Mouse (Mus musculus) neural tube, embryonic 13.5 days (tissue): Measurements from ENCODE around the gene Tnfrsf1a. TPM values are rescaled to one million over a fixed set of nuclear protein-coding genes. Genes with fewer than 3 reads are reported as not detected.

Experiments
- ATAC-seq: fragments of 200-750 bp; cut with Nextera tagmentation; 2 replicates; pipeline ENCODE4 v1.8.0; 2017; ENCODE audit warnings: low read depth, mild to moderate bottlenecking, moderate TSS enrichment, moderate library complexity
- H3K27ac ChIP-seq: fragments of 300-500 bp; sonication (generic); replicated peaks from 2 replicates; pipeline ENCODE4 v1.5.1; 2015; ENCODE audit warnings: moderate library complexity, mild to moderate bottlenecking, inconsistent platforms
- H3K27me3 ChIP-seq: fragments of 300-500 bp; sonication (generic); 2 replicates; pipeline ENCODE4 v1.6.1; 2015; ENCODE audit warnings: mild to moderate bottlenecking, inconsistent platforms
- H3K36me3 ChIP-seq: fragments of 300-500 bp; sonication (generic); 2 replicates; pipeline ENCODE4 v1.6.1; 2015; ENCODE audit warnings: mild to moderate bottlenecking, inconsistent platforms
- H3K4me1 ChIP-seq: fragments of 300-500 bp; sonication (generic); replicated peaks from 2 replicates; pipeline ENCODE4 v1.6.1; 2015; ENCODE audit warnings: inconsistent platforms
- H3K4me2 ChIP-seq: fragments of 300-500 bp; sonication (generic); 2 replicates; pipeline ENCODE4 v1.6.1; 2015; ENCODE audit warnings: inconsistent platforms, mild to moderate bottlenecking, moderate library complexity
- H3K4me3 ChIP-seq: fragments of 300-500 bp; sonication (generic); 2 replicates; pipeline ENCODE4 v1.5.1; 2015; ENCODE audit warnings: mild to moderate bottlenecking, inconsistent platforms
- H3K9ac ChIP-seq: fragments of 300-500 bp; sonication (generic); 2 replicates; pipeline ENCODE4 v1.6.1; 2015; ENCODE audit warnings: moderate library complexity, mild to moderate bottlenecking, inconsistent platforms
- H3K9me3 ChIP-seq: fragments of 300-500 bp; sonication (generic); 2 replicates; pipeline ENCODE4 v1.6.1; 2016; ENCODE audit warnings: inconsistent platforms
- WGBS: fragments of 180-500 bp; shearing (Covaris S2); methylation state at CpG from one replicate; pipeline ENCODE4 v1.1.7; 2015; 5-methylcytosine and 5-hydroxymethylcytosine counted together
- polyA plus RNA-seq: library from polyadenylated mRNA; unstranded; fragments of >200 nt; fragmentation: Nextera tagmentation; extraction: Ambion mirVana; gene quantifications from 2 replicates; pipeline ENCODE4 v1.2.1, GENCODE M21; 2015

Gene Tnfrsf1a
- polyA plus RNA-seq, 1 experiment from 2014 or later = 17.5 TPM

- peaks cover 32% of the 10 kb centered on the region for H3K4me1 ChIP-seq
- H3K36me3 ChIP-seq = no peaks in the 10 kb centered on the region
- H3K27ac ChIP-seq = no peak overlapping the region
- H3K4me3 ChIP-seq = no peak overlapping the region
- ATAC-seq = 0 out of 2 replicates have a peak, but pooled peaks have one; percentile 11
- H3K9ac ChIP-seq = no peak overlapping the region
- no peaks in the 10 kb centered on the region for H3K9me3 ChIP-seq
- peaks cover 68% of the 10 kb centered on the region for H3K27me3 ChIP-seq
- H3K4me2 ChIP-seq = no peak overlapping the region
- WGBS = 33% methylated on average over 16 of the region's 16 CpGs
Measured at GRCm38 (mm10) chr6:125377582-125378451, 28.7 kb downstream of the Tnfrsf1a start.

DNA sequence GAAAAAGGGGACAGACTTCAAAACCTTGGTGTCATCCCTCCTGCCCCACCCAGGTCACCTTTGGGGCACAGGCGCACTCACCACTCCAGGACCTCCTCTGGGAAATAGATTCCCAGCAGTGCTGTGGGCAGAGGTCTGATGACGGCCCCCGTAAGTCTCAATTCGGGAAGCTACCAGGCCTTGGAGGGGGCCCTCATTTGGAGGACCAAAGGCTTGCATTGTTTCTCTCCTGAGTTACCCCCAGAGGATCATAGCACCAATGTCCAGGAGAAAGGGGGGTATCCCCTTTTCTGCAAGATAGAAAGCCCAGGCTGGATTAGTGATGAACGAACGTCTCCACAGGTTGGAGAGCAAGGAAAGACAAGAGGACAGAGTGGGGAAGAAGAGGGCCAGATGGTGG is 29.5 kb downstream of the Tnfrsf1a start:
- H3K27ac ChIP-seq = no peak overlapping the region
- no peak for ATAC-seq
- H3K36me3 ChIP-seq = no peaks in the 10 kb centered on the region
- no peak overlapping the region for H3K9ac ChIP-seq
- H3K4me1 ChIP-seq = peaks cover 32% of the 10 kb centered on the region
- 16% methylated on average over 6 of the region's 6 CpGs for WGBS
- H3K27me3 ChIP-seq = peaks cover 69% of the 10 kb centered on the region
- H3K4me2 ChIP-seq = no peak overlapping the region
- H3K4me3 ChIP-seq = no peak overlapping the region
- H3K9me3 ChIP-seq = no peaks in the 10 kb centered on the region

- Histone ChIP-seq H3K27me3 (peaks cover 69% of the 10 kb centered on the region), H3K4me1 (peaks cover 32% of the 10 kb centered on the region), H3K27ac (no peak overlapping the region), H3K4me2 (peak overlapping the region; percentile 61), H3K9ac (no peak overlapping the region), H3K4me3 (peak overlapping the region; percentile 31), H3K9me3 (no peaks in the 10 kb centered on the region), H3K36me3 (no peaks in the 10 kb centered on the region)
- 2% methylated on average over 9 of the region's 9 CpGs for WGBS
- ATAC-seq = no peak
Measured at GRCm38 (mm10) chr6:125379781-125380180, 30.6 kb downstream of the Tnfrsf1a start.

GRCm38 (mm10) chr6:125380372-125381360 is 31.5 kb downstream of the Tnfrsf1a start, which contains the start of gene Plekhg6:
Plekhg6 (minus strand) TSS chr6:125380793.
- peak within 1 kb of the TSS; percentile 61 for H3K4me2 ChIP-seq
- peak within 1 kb of the TSS; percentile 51 for H3K9ac ChIP-seq
- 12% methylated on average over 40 of the region's 40 CpGs for WGBS
- peak within 1 kb of the TSS; percentile 31 for H3K4me3 ChIP-seq
- H3K27ac ChIP-seq = no peak within 1 kb of the TSS
- no peak for ATAC-seq
- H3K36me3 ChIP-seq = no peaks in the 10 kb centered on the region
- no peaks in the 10 kb centered on the region for H3K9me3 ChIP-seq
- peaks cover 32% of the 10 kb centered on the region for H3K4me1 ChIP-seq
- peaks cover 69% of the 10 kb centered on the region for H3K27me3 ChIP-seq

DNA sequence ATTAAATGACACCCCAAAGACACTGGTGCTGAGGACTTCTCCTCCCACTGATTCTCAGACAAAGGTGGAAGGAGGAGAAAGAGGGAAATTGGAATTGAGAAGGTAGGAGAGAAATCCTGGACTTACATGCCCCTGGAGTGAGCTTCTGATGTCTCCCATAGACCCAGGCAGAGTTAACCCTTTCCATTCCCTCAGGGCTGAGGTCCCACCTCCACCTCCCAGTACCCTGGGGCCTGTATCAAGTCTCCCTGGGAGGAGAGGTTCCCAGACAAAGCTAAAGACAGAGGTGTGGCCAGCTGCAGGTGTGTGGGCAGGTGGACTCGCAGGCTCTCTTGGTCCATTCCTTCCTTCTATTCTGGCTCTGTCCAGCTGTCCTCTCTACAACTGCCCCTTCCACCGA is 32.9 kb downstream of the Tnfrsf1a start:
- no peak overlapping the region for H3K4me2 ChIP-seq
- H3K9me3 ChIP-seq = no peaks in the 10 kb centered on the region
- no peak for ATAC-seq
- no peak overlapping the region for H3K4me3 ChIP-seq
- peaks cover 30% of the 10 kb centered on the region for H3K4me1 ChIP-seq
- no peak overlapping the region for H3K27ac ChIP-seq
- no peaks in the 10 kb centered on the region for H3K36me3 ChIP-seq
- H3K27me3 ChIP-seq = peaks cover 64% of the 10 kb centered on the region
- 65% methylated on average over 2 of the region's 2 CpGs for whole genome bisulfite sequencing
- no peak overlapping the region for H3K9ac ChIP-seq

DNA sequence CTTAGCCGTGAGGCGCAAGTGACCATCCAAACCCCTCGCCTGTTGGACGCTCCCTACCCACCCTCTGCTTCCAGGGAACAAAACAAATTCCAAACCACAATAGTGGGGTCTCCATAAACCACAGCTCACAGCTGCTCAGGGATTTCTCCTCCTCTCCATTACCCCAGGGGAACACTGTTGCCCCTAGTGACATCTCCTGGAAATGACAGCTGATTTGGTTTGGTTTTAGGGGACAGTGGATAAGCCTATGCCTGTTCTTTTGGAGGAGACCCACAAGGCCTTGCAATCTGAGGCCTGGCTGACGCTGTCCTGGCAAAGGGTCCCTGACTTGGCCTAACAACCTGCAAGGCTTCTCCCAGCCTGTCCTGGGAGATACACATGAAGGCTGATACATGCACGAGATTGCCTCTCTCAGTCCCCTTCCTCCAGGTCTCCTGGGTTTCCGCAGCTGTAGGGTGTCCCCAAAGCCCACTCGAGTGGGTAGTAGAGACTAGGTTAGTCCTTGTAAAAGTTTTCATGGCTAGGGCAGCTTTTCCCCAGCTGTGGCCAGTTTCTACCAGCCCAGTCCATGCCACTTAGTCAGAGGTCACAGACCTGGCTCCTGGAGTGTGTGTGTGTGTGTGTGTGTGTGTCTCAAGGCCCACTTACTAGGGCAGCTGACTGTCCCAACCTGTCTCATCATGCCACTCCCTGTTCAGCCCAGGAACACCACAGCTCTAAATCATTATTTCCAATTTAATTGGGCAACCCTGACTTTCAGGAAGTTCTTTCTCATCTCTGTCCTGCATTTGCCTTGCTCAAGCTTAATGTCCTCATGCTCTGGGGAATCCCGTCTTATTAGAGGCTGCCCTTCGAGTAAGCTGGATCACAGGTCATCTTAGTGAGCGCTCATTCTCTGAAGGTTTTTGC is 36.2 kb downstream of the Tnfrsf1a start:
- Histone ChIP-seq H3K4me3 (no peak overlapping the region), H3K9me3 (no peaks in the 10 kb centered on the region), H3K27me3 (peaks cover 31% of the 10 kb centered on the region), H3K27ac (no peak overlapping the region), H3K4me2 (no peak overlapping the region), H3K9ac (no peak overlapping the region), H3K4me1 (peaks cover 5% of the 10 kb centered on the region), H3K36me3 (no peaks in the 10 kb centered on the region)
- WGBS = 53% methylated on average over 11 of the region's 11 CpGs
- no peak for ATAC-seq

GRCm38 (mm10) chr6:125386080-125386479 is 36.9 kb downstream of the Tnfrsf1a start:
- Histone ChIP-seq H3K9me3 (no peaks in the 10 kb centered on the region), H3K27ac (no peak overlapping the region), H3K4me3 (no peak overlapping the region), H3K36me3 (no peaks in the 10 kb centered on the region), H3K4me1 (no peaks in the 10 kb centered on the region), H3K9ac (no peak overlapping the region), H3K27me3 (peaks cover 23% of the 10 kb centered on the region), H3K4me2 (no peak overlapping the region)
- ATAC-seq = no peak
- WGBS = 71% methylated on average over 6 of the region's 6 CpGs

GRCm38 (mm10) chr6:125389853-125390252 is 40.7 kb downstream of the Tnfrsf1a start:
- WGBS = 91% methylated on average over 5 of the region's 5 CpGs
- Histone ChIP-seq H3K27me3 (no peaks in the 10 kb centered on the region), H3K4me3 (no peak overlapping the region), H3K9ac (no peak overlapping the region), H3K27ac (no peak overlapping the region), H3K4me2 (no peak overlapping the region), H3K9me3 (no peaks in the 10 kb centered on the region), H3K36me3 (no peaks in the 10 kb centered on the region), H3K4me1 (no peaks in the 10 kb centered on the region)
- no peak for ATAC-seq

- WGBS = 70% methylated on average over 14 of the region's 14 CpGs
- Histone ChIP-seq H3K27ac (no peak overlapping the region), H3K4me1 (no peaks in the 10 kb centered on the region), H3K4me2 (no peak overlapping the region), H3K27me3 (no peaks in the 10 kb centered on the region), H3K9me3 (no peaks in the 10 kb centered on the region), H3K9ac (no peak overlapping the region), H3K4me3 (no peak overlapping the region), H3K36me3 (no peaks in the 10 kb centered on the region)
- no peak for ATAC-seq
Measured at GRCm38 (mm10) chr6:125405461-125406382, 56.6 kb downstream of the Tnfrsf1a start.

DNA sequence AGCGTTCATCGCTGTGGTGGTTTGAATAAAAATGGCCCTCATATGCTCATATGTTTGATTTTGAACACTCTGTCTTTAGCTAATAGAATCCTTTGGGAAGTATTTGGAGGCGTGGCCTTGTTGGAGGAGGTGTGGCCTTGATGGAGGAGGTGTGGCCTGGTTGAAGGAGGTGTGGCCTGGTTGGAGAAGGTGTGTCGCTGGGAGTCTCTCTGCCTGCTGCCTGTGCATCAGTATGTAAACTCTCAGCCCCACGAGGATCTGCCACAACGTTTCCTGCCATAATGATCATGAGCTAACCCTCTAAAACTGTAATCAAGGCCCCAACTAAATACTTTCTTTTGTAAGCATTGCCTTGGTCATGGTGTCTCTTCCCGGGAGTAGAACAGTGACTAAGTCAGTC is 58.1 kb downstream of the Tnfrsf1a start:
- WGBS = 88% methylated on average over 7 of the region's 7 CpGs
- Histone ChIP-seq H3K4me1 (no peaks in the 10 kb centered on the region), H3K9ac (no peak overlapping the region), H3K36me3 (no peaks in the 10 kb centered on the region), H3K27ac (no peak overlapping the region), H3K27me3 (no peaks in the 10 kb centered on the region), H3K4me3 (no peak overlapping the region), H3K4me2 (no peak overlapping the region), H3K9me3 (no peaks in the 10 kb centered on the region)
- ATAC-seq = no peak
